In the genomic region with DNA sequence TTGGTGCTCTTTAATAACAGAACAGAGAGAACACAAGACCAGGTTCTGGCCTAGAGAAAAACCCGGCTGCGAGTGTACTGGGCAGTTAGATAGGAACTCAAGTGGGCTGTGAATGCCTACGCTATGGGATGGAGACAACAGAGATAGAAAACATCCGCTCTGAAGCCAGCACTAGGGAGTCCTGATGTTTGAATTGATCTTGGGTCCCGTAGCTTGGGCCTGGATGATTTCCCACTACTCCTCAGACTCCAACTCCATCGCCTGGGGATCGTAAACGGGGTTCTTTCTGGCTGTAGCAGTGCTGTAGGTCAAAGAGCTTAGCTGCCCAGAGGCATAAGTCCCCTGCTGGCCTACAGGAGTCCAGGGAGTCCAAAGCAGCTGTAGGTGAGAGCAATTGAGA, we compare ENCODE assay signal across 8 mouse cellular contexts. TPM values are rescaled to one million over a fixed set of nuclear protein-coding genes. Genes with fewer than 3 reads are reported as not detected.
DNase-seq lines count a peak whose midpoint lies in the region; ATAC-seq and TF ChIP-seq lines count a peak whose summit lies in the region.

No protein-coding gene starts in this region.

- no peak for DNase-seq in gastrocnemius, adult 2 months
- DNase-seq in gastrocnemius, postnatal 14 days = no peak
- DNase-seq in right cerebral cortex, postnatal 10 days (ENCODE audit: low spot score in 2 of 2) = no peak
- DNase-seq in embryo, embryonic 11 days = no peak
- no peak for DNase-seq in thymus, postnatal 10 days (ENCODE audit: low spot score in 2 of 2)

- no peak for TF ChIP-seq CTCF in gastrocnemius, adult 2 months (IDR thresholded peaks at IDR 0.05)
- TF ChIP-seq CTCF in E14TG2a.4 (conservative IDR thresholded peaks at IDR 0.05; ENCODE audit: low read length) = no peak

- no peak for ATAC-seq in forebrain, embryonic 15.5 days (replicated peaks)
- ATAC-seq in liver, embryonic 15.5 days (ENCODE audit: insufficient read depth) = no peak

- H3K4me3 ChIP-seq in gastrocnemius, adult 2 months = peak overlapping the region; percentile 84
- H3K4me3 ChIP-seq in E14TG2a.4 (replicated peaks; ENCODE audit: low read length) = peak overlapping the region; percentile 97
- peak overlapping the region; percentile 90 for H3K4me3 ChIP-seq in forebrain, embryonic 15.5 days
- peak overlapping the region; percentile 74 for H3K4me3 ChIP-seq in liver, embryonic 15.5 days (replicated peaks)

- peak overlapping the region; percentile 85 for H3K4me2 ChIP-seq in forebrain, embryonic 15.5 days (replicated peaks)
- H3K4me2 ChIP-seq in liver, embryonic 15.5 days = peak overlapping the region; percentile 89

- intact Hi-C loops in gastrocnemius, adult 2 months (cut with DNase I) = loop anchor here (1.0 kb wide), 1 partner anchor 34 kb away; a partner anchor contains a TSS
- intact Hi-C loops in gastrocnemius, postnatal 14 days (cut with DNase I; ENCODE audit: low total_unique reads) = no loop called here

- H3K9ac ChIP-seq in forebrain, embryonic 15.5 days (replicated peaks) = peak overlapping the region; percentile 87
- peak overlapping the region; percentile 76; the same call in 1 of the 2 replicates for H3K9ac ChIP-seq in liver, embryonic 15.5 days

- H3K27ac ChIP-seq in gastrocnemius, adult 2 months = peak overlapping the region; percentile 98
- H3K27ac ChIP-seq in forebrain, embryonic 15.5 days (replicated peaks) = peak overlapping the region; percentile 91
- peak overlapping the region; percentile 76 for H3K27ac ChIP-seq in liver, embryonic 15.5 days (replicated peaks)

- no peaks in the 10 kb centered on the region for H3K9me3 ChIP-seq in E14TG2a.4 (ENCODE audit: low read length)
- no peaks in the 10 kb centered on the region for H3K9me3 ChIP-seq in forebrain, embryonic 15.5 days
- H3K9me3 ChIP-seq in liver, embryonic 15.5 days (replicated peaks) = no peaks in the 10 kb centered on the region

- WGBS in forebrain, embryonic 15.5 days = 11% methylated on average over 8 of the region's 8 CpGs
- 30% methylated on average over 8 of the region's 8 CpGs for WGBS in liver, embryonic 15.5 days (ENCODE audit: insufficient replicate concordance)

- peaks cover 63% of the 10 kb centered on the region for H3K27me3 ChIP-seq in E14TG2a.4 (ENCODE audit: insufficient read depth, low read length)
- H3K27me3 ChIP-seq in forebrain, embryonic 15.5 days = no peaks in the 10 kb centered on the region
- H3K27me3 ChIP-seq in liver, embryonic 15.5 days = 0 out of 2 replicates have a peak, but pooled peaks cover 13% of the 10 kb centered on the region

- peaks cover 34% of the 10 kb centered on the region for H3K4me1 ChIP-seq in E14TG2a.4 (replicated peaks; ENCODE audit: low read depth, low read length)
- peaks cover 22% of the 10 kb centered on the region for H3K4me1 ChIP-seq in forebrain, embryonic 15.5 days
- peaks cover 27% of the 10 kb centered on the region for H3K4me1 ChIP-seq in liver, embryonic 15.5 days (replicated peaks)

- H3K36me3 ChIP-seq in E14TG2a.4 (ENCODE audit: insufficient read depth, low read length) = peaks cover 20% of the 10 kb centered on the region
- peaks cover 18% of the 10 kb centered on the region for H3K36me3 ChIP-seq in forebrain, embryonic 15.5 days
- 0 out of 2 replicates have a peak, but pooled peaks cover 1% of the 10 kb centered on the region for H3K36me3 ChIP-seq in liver, embryonic 15.5 days (replicated peaks)

RNA-seq across cellular contexts. Expression of a gene that starts 0.5 kb away (rescaled TPM):
- 10 to 100 TPM; 39.6 to 44.9 TPM for total RNA-seq in gastrocnemius, adult 2 months (2021)
- 10 to 100 TPM; 21.2 to 25.5 TPM for total RNA-seq in gastrocnemius, postnatal 14 days (2021)
- polyA plus RNA-seq in forebrain, embryonic 15.5 days (2015; fragmentation: Nextera tagmentation; extraction: Ambion mirVana) = 17.0 and 17.6 TPM in 2 replicates
- polyA plus RNA-seq in liver, embryonic 15.5 days (2015; fragmentation: Nextera tagmentation; extraction: Ambion mirVana) = 3.3 and 3.4 TPM in 2 replicates

RNA-seq across cellular contexts. Expression of a gene that starts 11.6 kb away (rescaled TPM):
- total RNA-seq in gastrocnemius, adult 2 months (2021) = 1 to 10 TPM; 3.8 to 5.7 TPM
- 1 to 10 TPM; 2.5 to 3.3 TPM for total RNA-seq in gastrocnemius, postnatal 14 days (2021)
- polyA plus RNA-seq in forebrain, embryonic 15.5 days (2015; fragmentation: Nextera tagmentation; extraction: Ambion mirVana) = 0.69 and 1.5 TPM in 2 replicates
- 1.3 and 1.6 TPM in 2 replicates for polyA plus RNA-seq in liver, embryonic 15.5 days (2015; fragmentation: Nextera tagmentation; extraction: Ambion mirVana)

RNA-seq across cellular contexts. Expression of a gene that starts 12.0 kb away (rescaled TPM):
- 100 to 1,000 TPM; 579 to 631 TPM for total RNA-seq in gastrocnemius, adult 2 months (2021)
- total RNA-seq in gastrocnemius, postnatal 14 days (2021) = 100 to 1,000 TPM; 216 to 226 TPM
- 1.4 and 1.5 TPM in 2 replicates for polyA plus RNA-seq in forebrain, embryonic 15.5 days (2015; fragmentation: Nextera tagmentation; extraction: Ambion mirVana)
- 0.79 and 0.85 TPM in 2 replicates for polyA plus RNA-seq in liver, embryonic 15.5 days (2015; fragmentation: Nextera tagmentation; extraction: Ambion mirVana)

RNA-seq across cellular contexts. Expression of a gene that starts 19.2 kb away (rescaled TPM):
- total RNA-seq in gastrocnemius, adult 2 months (2021) = 10 to 100 TPM; 86.3 to 86.4 TPM
- 100 to 1,000 TPM; 117 to 122 TPM for total RNA-seq in gastrocnemius, postnatal 14 days (2021)
- polyA plus RNA-seq in forebrain, embryonic 15.5 days (2015; fragmentation: Nextera tagmentation; extraction: Ambion mirVana) = 148 and 153 TPM in 2 replicates
- 55.1 and 59.5 TPM in 2 replicates for polyA plus RNA-seq in liver, embryonic 15.5 days (2015; fragmentation: Nextera tagmentation; extraction: Ambion mirVana)

RNA-seq across cellular contexts. Expression of a gene that starts 31.4 kb away (rescaled TPM):
- total RNA-seq in gastrocnemius, adult 2 months (2021) = 1,000 to 10,000 TPM; 7,153 to 7,488 TPM
- total RNA-seq in gastrocnemius, postnatal 14 days (2021) = 1,000 to 10,000 TPM; 6,763 to 7,262 TPM
- 6.3 and 8.4 TPM in 2 replicates for polyA plus RNA-seq in forebrain, embryonic 15.5 days (2015; fragmentation: Nextera tagmentation; extraction: Ambion mirVana)
- polyA plus RNA-seq in liver, embryonic 15.5 days (2015; fragmentation: Nextera tagmentation; extraction: Ambion mirVana) = 10.8 and 18.2 TPM in 2 replicates
